Mouse (Mus musculus) liver, adult 2 months (tissue): ENCODE results near the gene Ift22.

Experiments
- CTCF ChIP-seq: fragments of 200-500 bp; IDR thresholded peaks from 2 replicates; pipeline ENCODE4 v1.5.1; 2011; ENCODE audit warnings: low read depth, low read length, control low read depth
- POLR2A ChIP-seq: fragments of 200-500 bp; IDR thresholded peaks from 2 replicates; pipeline ENCODE4 v1.6.1; 2011; ENCODE audit warnings: low read length, control low read depth; ENCODE audit not compliant: insufficient read depth; ENCODE audit errors: extremely low read depth

GRCm38 (mm10) chr5:136935905-136936695 is 28.1 kb downstream of the Ift22 start:
- TF ChIP-seq POLR2A (no peak), CTCF (peak; percentile 53; the same call in 1 of the 2 replicates)
